Mouse (Mus musculus) neural tube, postnatal 0 days (tissue): Measurements from ENCODE around the gene Gpr142. TPM values are rescaled to one million over a fixed set of nuclear protein-coding genes. Genes with fewer than 3 reads are reported as not detected.

Source experiments
- polyA plus RNA-seq: library from polyadenylated mRNA; unstranded; fragments of >200 nt; fragmentation: Nextera tagmentation; extraction: Ambion mirVana; gene quantifications from 2 replicates; pipeline ENCODE4 v1.2.1, GENCODE M21; 2015

Gpr142 gene
- polyA plus RNA-seq: not detected in 2 replicates

DNA sequence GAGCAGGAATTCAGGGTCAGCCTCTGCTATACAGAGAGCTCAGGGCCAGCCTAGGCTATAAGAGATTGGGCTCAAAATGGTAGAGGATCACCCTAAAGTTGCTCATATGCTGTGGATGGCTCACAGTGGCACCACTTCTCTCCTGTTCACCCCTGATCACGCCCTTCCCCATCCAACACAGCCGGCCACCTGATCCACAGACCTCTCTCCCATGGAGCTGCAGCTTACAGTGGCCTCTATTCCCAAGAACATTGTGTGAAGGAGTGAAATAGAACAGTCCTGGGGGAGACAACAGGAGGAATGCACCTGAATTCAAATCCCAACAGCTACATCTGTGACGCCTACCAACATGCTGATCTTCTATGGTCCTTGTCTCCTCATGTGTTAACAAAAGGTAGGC lies at the start of gene Gpr142:
Gpr142 (plus strand) TSS at position 301 of the 400 bp plus-strand sequence.

DNA sequence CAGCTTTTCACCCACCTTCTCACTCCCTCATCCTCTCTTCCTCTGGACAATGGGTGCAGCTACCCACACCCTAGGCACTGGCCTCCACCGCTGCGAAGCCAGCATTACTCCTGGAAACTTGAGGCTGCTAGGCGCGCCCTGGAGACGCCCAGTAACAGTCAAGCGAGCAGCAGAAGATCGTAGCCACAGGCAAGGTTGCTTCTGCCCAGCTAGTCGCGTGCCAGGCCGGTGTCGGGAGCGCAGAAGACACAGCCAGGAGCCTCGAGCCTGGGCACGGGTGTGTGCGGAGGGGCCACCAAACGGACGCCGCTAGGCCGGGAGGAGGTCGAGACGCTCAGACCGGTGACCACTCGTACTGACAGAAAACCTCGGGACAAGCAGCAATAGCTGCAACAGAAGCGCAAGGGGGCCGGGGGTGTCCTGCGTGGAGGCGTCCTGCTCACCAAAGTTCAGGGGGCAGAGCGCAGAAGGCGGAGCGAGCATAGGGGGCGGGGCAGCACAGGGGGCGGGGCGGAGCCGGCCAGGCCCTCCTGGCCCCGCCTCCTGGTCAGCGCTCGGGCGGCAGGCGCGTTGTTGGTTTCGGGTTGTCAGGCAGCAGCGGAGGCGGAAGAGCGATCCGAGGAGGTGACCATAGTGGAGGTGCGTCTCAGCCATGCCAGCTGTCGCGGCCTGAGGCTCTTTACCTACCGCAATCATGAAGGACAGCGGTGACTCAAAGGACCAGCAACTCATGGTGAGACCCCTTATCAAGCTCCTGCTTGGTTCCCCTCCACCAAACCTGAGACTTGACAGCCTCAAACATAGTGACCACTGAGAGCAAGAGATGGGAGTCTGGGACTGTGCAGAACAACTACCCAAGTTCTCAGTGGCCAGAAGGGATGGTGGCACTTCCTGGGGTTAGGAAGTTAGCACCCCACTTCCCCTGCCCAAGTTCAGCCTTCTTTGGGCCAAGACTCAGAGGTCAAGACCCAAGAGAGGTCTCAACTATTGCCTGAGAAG lies 33.6 kb upstream of the Gpr142 start, which contains the start of gene Kif19a:
Kif19a (plus strand) TSS at position 569 of the 999 bp plus-strand sequence.

DNA sequence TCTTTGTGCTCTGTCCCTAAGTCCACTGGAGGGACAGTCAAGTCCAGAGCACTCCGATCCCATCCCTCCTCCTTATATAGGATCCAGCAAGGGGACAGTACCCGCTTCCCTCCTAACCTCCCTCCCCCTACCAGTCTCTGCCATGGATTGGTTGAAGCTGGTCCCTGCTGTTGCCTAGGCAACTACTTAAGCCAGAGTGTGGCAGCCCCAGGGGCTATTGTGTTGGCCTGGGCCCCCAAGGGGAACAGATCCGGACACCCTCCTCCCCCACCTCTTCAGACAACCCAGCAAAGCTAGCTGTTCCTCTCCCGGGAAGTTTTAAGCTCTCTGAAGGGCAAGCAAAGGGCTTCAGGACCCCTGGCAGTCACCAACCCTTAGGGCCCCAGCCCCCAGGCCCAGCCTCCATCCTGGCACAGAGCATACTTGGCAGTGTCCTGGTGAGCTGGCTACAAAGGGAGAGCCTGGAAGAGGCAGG lies 2.8 kb upstream of the Gpr142 start, which contains the start of gene Btbd17:
Btbd17 (minus strand) TSS at position 98 of the 475 bp plus-strand sequence.

GRCm38 (mm10) chr11:114850452-114851268 lies 51.9 kb downstream of the Gpr142 start, which contains the start of gene Gprc5c:
Gprc5c (plus strand) TSS chr11:114851152.

Other genes with a start within 250 kb of the Gpr142 start
- gene Rpl38, start 130.4 kb upstream of the Gpr142 start, polyA plus RNA-seq: 870 and 974 TPM in 2 replicates
- 37.3 and 38.7 TPM in 2 replicates for gene Ttyh2, start 123.5 kb upstream of the Gpr142 start, polyA plus RNA-seq
- 2.7 and 2.8 TPM in 2 replicates for gene Dnaic2, start 71.5 kb upstream of the Gpr142 start, polyA plus RNA-seq
- 2.7 and 3.0 TPM in 2 replicates for gene Kif19a, start 33.5 kb upstream of the Gpr142 start, polyA plus RNA-seq
- 37.4 and 38.0 TPM in 2 replicates for gene Btbd17, start 3.0 kb upstream of the Gpr142 start, polyA plus RNA-seq
- 5.5 TPM in 2 replicates for gene Gprc5c, start 52.2 kb downstream of the Gpr142 start, polyA plus RNA-seq
- 1.2 and 1.4 TPM in 2 replicates for gene Cd300a, start 91.1 kb downstream of the Gpr142 start, polyA plus RNA-seq
- 0.17 TPM in 2 replicates for gene Cd300lb, start 135.5 kb downstream of the Gpr142 start, polyA plus RNA-seq
- not detected in 2 replicates for gene Cd300c, start 170.2 kb downstream of the Gpr142 start, polyA plus RNA-seq
- 0.25 and 0.28 TPM in 2 replicates for gene Cd300ld, start 191.0 kb downstream of the Gpr142 start, polyA plus RNA-seq
- 2.8 and 3.6 TPM in 2 replicates for gene Cd300c2, start 203.0 kb downstream of the Gpr142 start, polyA plus RNA-seq
- not detected in 2 replicates for gene Cd300ld2, start 217.3 kb downstream of the Gpr142 start, polyA plus RNA-seq
- not detected in 2 replicates for gene Cd300ld4, start 228.1 kb downstream of the Gpr142 start, polyA plus RNA-seq
- not detected in 2 replicates for gene Cd300ld5, start 238.8 kb downstream of the Gpr142 start, polyA plus RNA-seq
- not detected in 2 replicates for gene Cd300ld3, start 249.5 kb downstream of the Gpr142 start, polyA plus RNA-seq